14 mouse cellular contexts compared by ENCODE assay signal in genomic region chr2:101922302-101922701, GRCm38 (mm10).
"Had no signal": no experiment of that assay in that cellular context is flagged by ENCODE, and none has a peak within 500 bp of the region (broad histone marks: within the 10 kb centered on the region; RNA-seq: fewer than 3 reads in every experiment).

No protein-coding gene starts in this region.

- H3K4me3 ChIP-seq: layer of hippocampus, adult 2 months; limb, embryonic 12.5 days; midbrain, embryonic 13.5 days; myocyte; neural tube, embryonic 15.5 days had no signal

- H3K9ac ChIP-seq: limb, embryonic 12.5 days; lung, embryonic 14.5 days; midbrain, embryonic 13.5 days; neural tube, embryonic 15.5 days had no signal

- H3K27ac ChIP-seq: layer of hippocampus, adult 2 months; limb, embryonic 12.5 days; midbrain, embryonic 13.5 days; neural tube, embryonic 15.5 days had no signal

- H3K4me2 ChIP-seq: limb, embryonic 12.5 days; lung, embryonic 14.5 days; midbrain, embryonic 13.5 days; neural tube, embryonic 15.5 days had no signal

- H3K27me3 ChIP-seq: limb, embryonic 12.5 days; midbrain, embryonic 13.5 days; neural tube, embryonic 15.5 days had no signal

- H3K36me3 ChIP-seq: limb, embryonic 12.5 days; midbrain, embryonic 13.5 days; neural tube, embryonic 15.5 days had no signal

- DNase-seq: kidney, adult 18-20 months; kidney, postnatal 10 days; kidney, postnatal 4 days; lung, embryonic 14.5 days; lung, postnatal 10 days; lung, postnatal 4 days; right cerebral cortex, adult 18-20 months; thymus, adult 18-20 months; thymus, postnatal 14 days had no signal

- ATAC-seq: midbrain, embryonic 13.5 days had no signal

- H3K9me3 ChIP-seq: limb, embryonic 12.5 days; midbrain, embryonic 13.5 days; neural tube, embryonic 15.5 days had no signal
